Mouse (Mus musculus): Measurements from ENCODE around the gene BC051142. TPM values are rescaled to one million over a fixed set of nuclear protein-coding genes. Genes with fewer than 3 reads are reported as not detected.

The BC051142 gene
- total RNA-seq, 2 experiments from 2014 or later: 2.5 to 4.4 TPM

- H3K27ac ChIP-seq: no peak overlapping the region
- no peak overlapping the region for H3K4me3 ChIP-seq
- TF ChIP-seq CTCF (IDR thresholded peaks at IDR 0.05): no peak
- no peak for DNase-seq (ENCODE audit: extremely low spot score in 1 of 2, low spot score in 2 of 2)
- intact Hi-C loops (cut with DNase I): no loop called here
Observed at GRCm38 (mm10) chr17:34378716-34379115, 19.9 kb upstream of the BC051142 start.

- no peak overlapping the region for H3K27ac ChIP-seq
- no peak for TF ChIP-seq CTCF (IDR thresholded peaks at IDR 0.05)
- intact Hi-C loops (cut with DNase I): no loop called here
- no peak for DNase-seq (ENCODE audit: extremely low spot score in 1 of 2, low spot score in 2 of 2)
- no peak overlapping the region for H3K4me3 ChIP-seq
Observed at GRCm38 (mm10) chr17:34379451-34379850, 19.2 kb upstream of the BC051142 start.

DNA sequence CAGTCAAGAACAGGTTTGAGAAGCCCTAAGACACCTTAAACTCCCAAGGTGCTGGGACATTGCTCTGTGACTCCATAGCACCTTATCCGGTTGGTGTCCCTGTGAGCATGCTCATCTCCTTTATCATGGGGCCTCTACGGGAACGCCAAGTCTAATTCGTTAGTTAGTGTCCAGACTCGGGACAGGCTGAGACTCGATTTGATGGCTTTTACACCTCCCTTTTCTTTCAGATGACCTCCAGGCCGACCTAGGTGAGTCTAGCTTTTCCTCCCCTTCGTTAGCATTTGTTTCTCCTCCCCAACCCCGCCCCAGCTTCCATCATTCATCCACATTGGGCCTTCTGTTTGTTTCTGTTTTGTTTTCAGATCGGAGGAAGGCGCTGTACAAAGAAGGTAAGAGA lies 16.7 kb upstream of the BC051142 start:
- intact Hi-C loops (cut with DNase I): no loop called here
- no peak for DNase-seq (ENCODE audit: extremely low spot score in 1 of 2, low spot score in 2 of 2)
- H3K4me3 ChIP-seq: no peak overlapping the region
- no peak for TF ChIP-seq CTCF (IDR thresholded peaks at IDR 0.05)
- H3K27ac ChIP-seq: no peak overlapping the region

- H3K4me3 ChIP-seq: no peak overlapping the region
- no peak for DNase-seq (ENCODE audit: extremely low spot score in 1 of 2, low spot score in 2 of 2)
- no peak; the same call in 1 of the 2 replicates for TF ChIP-seq CTCF (IDR thresholded peaks at IDR 0.05)
- no peak overlapping the region for H3K27ac ChIP-seq
- intact Hi-C loops (cut with DNase I): no loop called here
Observed at GRCm38 (mm10) chr17:34383212-34383611, 15.4 kb upstream of the BC051142 start.

GRCm38 (mm10) chr17:34384699-34385098 lies 13.9 kb upstream of the BC051142 start:
- DNase-seq (ENCODE audit: extremely low spot score in 1 of 2, low spot score in 2 of 2): no peak
- H3K27ac ChIP-seq: no peak overlapping the region
- TF ChIP-seq CTCF (IDR thresholded peaks at IDR 0.05): no peak
- intact Hi-C loops (cut with DNase I): no loop called here
- no peak overlapping the region for H3K4me3 ChIP-seq

DNA sequence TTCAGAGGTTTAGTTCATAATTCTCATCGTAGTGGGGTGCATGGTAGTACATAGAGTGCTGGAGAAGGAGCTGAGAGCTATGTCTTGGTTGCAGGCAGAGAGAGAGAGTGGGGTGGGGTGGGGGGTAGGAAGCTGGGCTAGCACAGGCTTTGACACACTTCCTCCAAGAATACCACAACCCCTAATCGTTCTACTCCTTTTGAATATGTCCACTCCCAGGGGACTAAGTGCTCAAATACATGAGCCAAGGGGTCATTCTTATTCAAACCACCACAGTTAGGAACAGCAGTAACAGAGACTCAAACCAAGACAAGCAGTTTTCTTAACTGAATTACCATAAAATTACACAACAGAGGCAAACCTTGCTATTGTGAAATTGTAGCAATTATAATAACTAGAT lies 12.0 kb upstream of the BC051142 start:
- intact Hi-C loops (cut with DNase I): no loop called here
- no peak for TF ChIP-seq CTCF (IDR thresholded peaks at IDR 0.05)
- Histone ChIP-seq H3K27ac (no peak overlapping the region), H3K4me3 (no peak overlapping the region)
- no peak for DNase-seq (ENCODE audit: extremely low spot score in 1 of 2, low spot score in 2 of 2)

GRCm38 (mm10) chr17:34388513-34388912 lies 10.1 kb upstream of the BC051142 start:
- TF ChIP-seq CTCF (IDR thresholded peaks at IDR 0.05): peak; percentile 61
- H3K27ac ChIP-seq: no peak overlapping the region
- DNase-seq (ENCODE audit: extremely low spot score in 1 of 2, low spot score in 2 of 2): no peak
- intact Hi-C loops (cut with DNase I): loop anchor here (1.0 kb wide), 1 partner anchor 23 kb away; no protein-coding TSS in a partner anchor
- no peak overlapping the region for H3K4me3 ChIP-seq

GRCm38 (mm10) chr17:34391507-34391906 lies 7.1 kb upstream of the BC051142 start:
- no peak for DNase-seq (ENCODE audit: extremely low spot score in 1 of 2, low spot score in 2 of 2)

GRCm38 (mm10) chr17:34392321-34392720 lies 6.3 kb upstream of the BC051142 start:
- intact Hi-C loops (cut with DNase I): no loop called here
- no peak; the same call in 1 of the 2 replicates for TF ChIP-seq CTCF (IDR thresholded peaks at IDR 0.05)
- Histone ChIP-seq H3K27ac (no peak overlapping the region), H3K4me3 (peak overlapping the region; percentile 37)
- peak in 1 of 2 experiments; percentile 12 for DNase-seq (ENCODE audit: extremely low spot score in 1 of 2, low spot score in 2 of 2)

More at GRCm38 (mm10) chr17:34391507-34391906, 7.1 kb upstream of the BC051142 start:
- no peak overlapping the region for H3K27ac ChIP-seq
- H3K4me3 ChIP-seq: no peak overlapping the region
- intact Hi-C loops (cut with DNase I): no loop called here
- TF ChIP-seq CTCF (IDR thresholded peaks at IDR 0.05): no peak

DNA sequence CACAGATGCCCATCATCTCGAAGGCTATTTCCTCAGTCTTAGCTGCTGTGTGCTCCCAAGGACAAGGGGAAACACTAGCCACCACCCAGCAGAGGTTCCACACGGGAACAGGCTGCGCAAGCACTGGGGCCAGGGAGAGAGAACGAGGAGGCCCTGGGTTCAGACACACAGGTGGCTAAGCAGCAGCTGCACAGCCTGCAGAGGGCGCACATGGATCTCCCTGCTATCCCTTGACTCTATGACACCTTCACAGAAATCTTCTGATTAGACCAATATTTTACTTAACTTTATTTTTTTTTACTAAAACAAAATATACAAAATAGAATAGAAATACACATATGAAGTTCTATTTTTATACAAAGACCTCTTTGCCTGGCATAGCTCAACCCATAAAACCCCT lies 1.3 kb upstream of the BC051142 start:
- no peak overlapping the region for H3K4me3 ChIP-seq
- no peak for DNase-seq (ENCODE audit: extremely low spot score in 1 of 2, low spot score in 2 of 2)
- no peak overlapping the region for H3K27ac ChIP-seq
- peak; percentile 33 for TF ChIP-seq CTCF (IDR thresholded peaks at IDR 0.05)
- intact Hi-C loops (cut with DNase I): no loop called here

GRCm38 (mm10) chr17:34398058-34398710 lies 436 bp upstream of the BC051142 start:
- intact Hi-C loops (cut with DNase I): no loop called here
- DNase-seq (ENCODE audit: extremely low spot score in 1 of 2, low spot score in 2 of 2): peak; percentile 46 to 55
- H3K4me3 ChIP-seq: peak overlapping the region; percentile 68
- peak overlapping the region; percentile 95 for H3K27ac ChIP-seq
- no peak for TF ChIP-seq CTCF (IDR thresholded peaks at IDR 0.05)

DNA sequence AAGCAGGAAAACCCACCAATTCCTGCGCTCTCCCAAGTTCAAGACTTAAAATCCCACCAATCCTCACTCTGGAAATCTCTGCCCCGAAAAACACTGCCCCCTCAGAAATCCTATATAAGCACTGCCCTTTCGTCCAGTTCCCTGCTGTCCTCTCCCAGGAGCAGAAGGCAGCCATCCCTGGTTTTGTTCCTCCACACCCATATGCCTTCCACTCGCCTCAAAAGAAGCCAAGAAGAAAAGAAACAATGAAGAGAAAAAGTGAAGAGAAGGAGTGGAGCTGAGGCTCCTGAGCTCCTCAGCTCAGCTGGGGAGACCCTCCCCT lies 735 bp downstream of the BC051142 start:
- DNase-seq (ENCODE audit: extremely low spot score in 1 of 2, low spot score in 2 of 2): no peak
- intact Hi-C loops (cut with DNase I): no loop called here
- Histone ChIP-seq H3K4me3 (no peak overlapping the region; the same call in 1 of the 2 replicates), H3K27ac (no peak overlapping the region)
- TF ChIP-seq CTCF (IDR thresholded peaks at IDR 0.05): no peak

GRCm38 (mm10) chr17:34411117-34411516 lies 12.5 kb downstream of the BC051142 start:
- Histone ChIP-seq H3K4me3 (no peak overlapping the region), H3K27ac (no peak overlapping the region)
- intact Hi-C loops (cut with DNase I): loop anchor here (1.0 to 2.0 kb wide), 4 partner anchors 23 to 240 kb away; no protein-coding TSS in a partner anchor
- DNase-seq (ENCODE audit: extremely low spot score in 1 of 2, low spot score in 2 of 2): peak; percentile 71 to 79
- TF ChIP-seq CTCF (IDR thresholded peaks at IDR 0.05): peak; percentile 96

Measured in left cerebral cortex, adult 2 months (tissue).